Mouse (Mus musculus) cerebellum, adult 11 months (tissue): ENCODE results near the gene Olfr588-ps1.
"Not testable (repeated sequence)": the region's sequence is repeated elsewhere in the genome, so short reads cannot be mapped to it uniquely, and the experiment has no call there.

Experiments
- DNase-seq: peaks from one replicate; pipeline ENCODE4 v3.0.0; 2022

Gene Olfr588-ps1

DNA sequence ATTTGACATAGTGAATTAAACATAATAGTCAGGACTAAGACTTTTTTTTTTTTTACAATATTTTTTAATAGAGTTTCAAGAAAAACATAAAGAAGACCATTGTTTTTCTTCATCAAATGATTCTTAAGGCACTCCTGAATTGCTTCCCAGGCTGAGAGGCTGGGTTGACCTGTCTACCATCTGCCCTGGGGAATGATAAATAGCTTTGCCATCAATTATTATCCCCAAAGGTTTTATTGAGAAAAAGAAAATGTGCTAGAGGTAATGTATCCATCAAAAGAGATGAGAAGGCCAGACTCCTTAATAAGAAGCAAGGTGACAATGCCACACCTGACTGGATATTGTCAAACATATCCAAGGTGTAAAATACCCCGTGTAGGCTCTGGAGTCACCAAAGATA lies at the start of gene Olfr588-ps1:
Gene Olfr588-ps1 (plus strand): TSS at position 301 of the 400 bp plus-strand sequence.
- no peak for DNase-seq

- no peak for DNase-seq
Observed at GRCm38 (mm10) chr7:103097420-103097819, 43.3 kb upstream of the Olfr588-ps1 start, which contains the start of gene Olfr585. Gene Olfr585, plus strand, starts transcription at chr7:103097720.

GRCm38 (mm10) chr7:103119406-103119805 lies 21.3 kb upstream of the Olfr588-ps1 start:
- DNase-seq, result no peak

DNA sequence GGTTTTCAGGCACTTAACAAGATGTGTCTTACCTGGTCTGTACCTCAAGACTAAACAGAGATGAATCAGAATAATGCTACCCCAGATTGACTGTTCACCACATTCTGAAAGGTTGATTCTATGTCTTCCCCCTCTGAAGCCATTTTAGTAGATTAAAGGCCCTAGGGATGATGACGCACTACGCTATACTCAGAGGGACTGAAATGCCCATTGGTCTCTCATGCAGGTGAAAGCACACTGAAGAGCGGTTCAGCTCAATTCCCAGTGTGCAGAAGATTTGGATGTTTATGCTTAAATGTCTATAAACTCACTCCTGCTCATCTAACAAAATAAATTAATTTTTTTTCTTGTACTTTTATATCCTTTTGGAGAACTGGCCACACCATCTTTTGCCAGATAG lies 15.1 kb upstream of the Olfr588-ps1 start, which contains the start of gene Olfr586:
Gene Olfr586 (minus strand): TSS at position 101 of the 400 bp plus-strand sequence.
- no peak for DNase-seq

GRCm38 (mm10) chr7:103156256-103156655 lies 15.6 kb downstream of the Olfr588-ps1 start, which contains the start of gene Olfr589:
Gene Olfr589, minus strand, starts transcription at chr7:103156356.
- DNase-seq, result no peak

GRCm38 (mm10) chr7:103169697-103170096 lies 29.0 kb downstream of the Olfr588-ps1 start:
- no peak for DNase-seq

- DNase-seq, result no peak
Observed at GRCm38 (mm10) chr7:103178240-103178639, 37.6 kb downstream of the Olfr588-ps1 start, which contains the start of gene Olfr591. Gene Olfr591, minus strand, starts transcription at chr7:103178340.

DNA sequence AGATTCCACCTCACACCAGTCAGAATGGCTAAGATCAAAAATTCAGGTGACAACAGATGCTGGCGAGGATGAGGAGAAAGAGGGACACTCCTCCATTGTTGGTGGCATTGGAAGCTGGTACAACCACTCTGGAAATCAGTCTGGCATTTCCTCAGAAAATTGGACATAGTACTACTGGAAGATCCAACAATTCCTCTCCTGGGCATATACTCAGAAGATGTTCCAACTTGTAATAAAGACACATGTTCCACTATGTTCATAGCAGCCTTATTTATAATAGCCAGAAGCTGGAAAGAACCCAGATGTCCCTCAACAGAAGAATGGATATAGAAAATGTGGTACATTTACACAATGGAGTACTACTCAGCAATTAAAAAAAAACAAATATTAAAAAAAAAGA lies 43.8 kb downstream of the Olfr588-ps1 start, which contains the start of gene Olfr592:
Gene Olfr592 (plus strand): TSS at position 301 of the 400 bp plus-strand sequence.
- DNase-seq, result not testable (repeated sequence)
